Mouse (Mus musculus): ENCODE results near the gene Slc25a33. TPM values are rescaled to one million over a fixed set of nuclear protein-coding genes. Genes with fewer than 3 reads are reported as not detected.

Gene Slc25a33
- total and polyA plus RNA-seq, 2 experiments from 2014 or later: 20.4 to 39.6 TPM

DNA sequence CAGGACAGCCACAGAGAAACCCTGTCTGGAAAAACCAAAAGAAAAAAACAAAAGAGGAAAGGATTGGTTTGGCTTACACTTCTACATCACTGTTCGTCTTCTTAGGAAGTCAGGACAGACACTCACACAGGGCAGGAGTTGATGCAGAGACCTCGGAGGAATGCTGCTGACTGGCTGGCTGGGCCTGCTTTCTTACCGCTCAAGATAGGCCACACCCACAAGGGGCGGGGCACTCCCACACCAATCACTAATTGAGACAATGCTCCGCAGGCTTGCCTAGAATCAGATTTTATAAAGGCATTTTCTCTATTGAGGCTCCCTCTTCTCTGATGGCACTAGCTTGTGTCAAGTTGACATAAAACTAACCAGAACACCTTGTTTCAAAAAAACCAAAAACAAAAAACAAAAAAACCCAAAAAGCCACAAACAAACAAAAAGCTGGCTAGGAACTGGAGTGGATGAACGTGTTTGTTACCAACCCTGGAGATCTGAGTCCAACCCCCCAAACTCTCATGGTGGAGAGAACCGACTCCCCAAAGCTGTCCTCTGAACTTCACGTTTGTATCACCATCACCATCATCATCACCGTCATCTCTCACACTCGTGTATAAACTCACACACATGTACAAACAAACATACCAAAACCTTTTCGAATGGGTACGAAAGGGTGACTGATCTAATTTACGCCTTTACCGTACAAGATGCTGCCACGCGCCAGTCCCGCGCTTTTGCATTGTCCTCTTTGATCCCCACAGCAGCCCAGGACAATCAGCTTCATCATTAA lies 72.5 kb downstream of the Slc25a33 start:
- Histone ChIP-seq H3K4me3 (ENCODE audit: low read length) (no peak overlapping the region), H3K36me3 (ENCODE audit: insufficient read depth, low read length) (no peaks in the 10 kb centered on the region), H3K9me3 (ENCODE audit: low read length) (no peaks in the 10 kb centered on the region), H3K27ac (no peak overlapping the region), H3K4me2 (ENCODE audit: low read depth, low read length) (no peak overlapping the region), H3K4me1 (ENCODE audit: insufficient read depth, low read length) (peaks cover 7% of the 10 kb centered on the region), H3K27me3 (ENCODE audit: insufficient read depth, low read length) (peaks cover 5% of the 10 kb centered on the region; the same call in 1 of the 2 replicates), H3K9ac (replicated peaks; ENCODE audit: low read length) (no peak overlapping the region)
- no peak for TF ChIP-seq CTCF (IDR thresholded peaks at IDR 0.05; ENCODE audit: low read depth)
- DNase-seq (ENCODE audit: low spot score) (no peak), ATAC-seq (no peak)
- WGBS: 63% methylated on average over 18 of the region's 18 CpGs

DNA sequence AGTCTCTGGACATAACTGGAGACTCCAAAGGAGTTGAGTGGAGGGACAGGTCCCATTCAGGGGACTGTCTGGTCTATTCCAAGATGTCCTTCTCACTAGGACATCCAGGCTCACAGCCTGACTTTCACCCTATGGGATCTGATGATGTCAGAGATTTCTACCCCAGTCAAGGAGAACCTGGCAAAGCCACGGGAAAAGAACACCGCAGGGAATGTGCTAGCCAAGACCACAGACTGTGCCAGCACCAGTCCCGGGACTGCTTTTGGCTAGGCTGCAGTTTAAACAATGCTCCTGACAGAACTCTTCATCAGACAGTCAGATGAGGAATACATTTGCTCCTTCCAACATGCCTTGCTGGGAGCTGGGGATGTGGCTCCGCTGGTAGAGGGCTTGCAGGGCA lies 74.1 kb downstream of the Slc25a33 start:
- Histone ChIP-seq H3K9me3 (ENCODE audit: low read length) (no peaks in the 10 kb centered on the region), H3K27ac (no peak overlapping the region), H3K27me3 (ENCODE audit: insufficient read depth, low read length) (peaks cover 5% of the 10 kb centered on the region; the same call in 1 of the 2 replicates), H3K4me1 (ENCODE audit: insufficient read depth, low read length) (peaks cover 11% of the 10 kb centered on the region), H3K4me2 (ENCODE audit: low read depth, low read length) (no peak overlapping the region), H3K4me3 (ENCODE audit: low read length) (no peak overlapping the region), H3K9ac (replicated peaks; ENCODE audit: low read length) (no peak overlapping the region), H3K36me3 (ENCODE audit: insufficient read depth, low read length) (no peaks in the 10 kb centered on the region)
- no peak for TF ChIP-seq CTCF (IDR thresholded peaks at IDR 0.05; ENCODE audit: low read depth)
- DNase-seq (ENCODE audit: low spot score): no peak
- 45% methylated on average over 4 of the region's 4 CpGs for WGBS
- no peak for ATAC-seq

DNA sequence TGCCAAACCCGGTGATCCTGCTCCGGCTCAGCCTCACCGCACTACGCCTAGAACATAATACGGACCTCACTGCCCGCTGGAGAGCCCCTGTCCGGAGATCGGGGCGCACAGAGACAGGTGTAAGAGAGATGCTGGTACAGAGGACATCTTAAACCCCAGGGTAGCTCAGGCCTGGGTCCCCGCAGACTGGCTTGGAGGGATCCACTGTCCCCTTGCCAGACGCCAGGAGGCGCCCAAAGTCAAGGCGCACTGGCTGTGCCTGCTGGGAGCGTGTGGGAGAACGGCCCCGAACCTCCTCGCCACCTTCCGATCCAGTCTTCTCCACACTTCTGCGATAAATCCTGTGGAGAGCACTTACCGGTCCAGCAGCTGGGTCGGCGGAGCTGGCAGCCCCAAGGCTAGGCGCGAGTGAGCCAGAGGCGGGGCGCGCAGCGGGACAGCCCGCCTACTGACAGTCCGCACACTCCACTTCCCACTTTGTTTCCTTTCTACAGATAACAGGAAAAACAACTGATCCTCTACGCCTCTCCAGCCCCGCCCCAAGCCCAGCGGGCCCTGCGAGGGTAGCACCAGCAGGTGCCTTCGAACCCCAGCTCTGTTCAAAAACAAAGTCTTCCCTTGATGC lies 75.8 kb downstream of the Slc25a33 start:
- H3K27me3 ChIP-seq (ENCODE audit: insufficient read depth, low read length): peaks cover 5% of the 10 kb centered on the region; the same call in 1 of the 2 replicates

DNA sequence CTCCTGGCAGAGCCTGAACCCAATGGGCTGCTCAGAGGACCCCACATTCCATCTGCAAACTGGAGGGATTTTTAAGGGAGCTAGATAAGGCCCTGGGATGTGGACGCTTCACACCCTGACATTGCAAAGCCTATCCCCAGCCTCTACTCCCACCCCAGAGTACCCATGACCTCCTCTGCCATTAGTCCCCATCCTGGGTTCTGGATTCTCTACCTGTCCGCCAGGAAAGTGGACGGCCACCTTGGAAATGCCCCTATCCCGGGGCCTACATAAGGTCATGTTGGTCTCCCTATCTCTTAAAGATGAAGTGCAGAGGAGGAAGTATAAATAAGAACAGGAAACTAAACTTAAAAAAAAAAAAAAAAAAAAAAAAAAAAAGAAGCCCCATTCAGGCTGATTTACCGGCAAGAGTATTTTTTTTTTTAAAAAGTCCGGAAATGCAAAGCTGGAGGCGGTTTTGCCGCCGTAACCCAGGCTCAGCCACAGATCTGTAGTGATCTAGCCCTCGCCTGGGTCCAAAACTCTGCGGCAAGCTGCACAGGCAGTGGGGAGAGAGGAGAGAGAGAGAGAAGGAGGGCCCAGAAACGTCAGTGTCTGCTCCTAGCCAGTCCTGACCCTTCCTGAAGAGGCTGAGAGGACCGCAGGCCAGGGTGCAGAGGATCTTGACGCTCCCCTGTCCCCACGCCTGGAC lies 76.4 kb downstream of the Slc25a33 start:
- no peaks in the 10 kb centered on the region for H3K9me3 ChIP-seq (ENCODE audit: low read length)
- peak overlapping the region; percentile 39 for H3K4me3 ChIP-seq (ENCODE audit: low read length)
- no peak overlapping the region for H3K27ac ChIP-seq
- H3K36me3 ChIP-seq (ENCODE audit: insufficient read depth, low read length): no peaks in the 10 kb centered on the region
- peak overlapping the region; percentile 70 for H3K4me2 ChIP-seq (ENCODE audit: low read depth, low read length)
- H3K4me1 ChIP-seq (ENCODE audit: insufficient read depth, low read length): peaks cover 11% of the 10 kb centered on the region
- no peak for DNase-seq (ENCODE audit: low spot score)
- WGBS: 22% methylated on average over 15 of the region's 15 CpGs
- ATAC-seq: peak; percentile 30; the same call in 1 of the 2 replicates
- H3K9ac ChIP-seq (replicated peaks; ENCODE audit: low read length): no peak overlapping the region
- H3K27me3 ChIP-seq (ENCODE audit: insufficient read depth, low read length): peaks cover 5% of the 10 kb centered on the region; the same call in 1 of the 2 replicates
- no peak for TF ChIP-seq CTCF (IDR thresholded peaks at IDR 0.05; ENCODE audit: low read depth)

More for the DNA sequence above, 75.8 kb downstream of the Slc25a33 start:
- peak overlapping the region; percentile 48 for H3K9ac ChIP-seq (replicated peaks; ENCODE audit: low read length)
- peak overlapping the region; percentile 70 for H3K4me2 ChIP-seq (ENCODE audit: low read depth, low read length)
- DNase-seq (ENCODE audit: low spot score) (peak; percentile 67), ATAC-seq (peak; percentile 69)
- 2% methylated on average over 35 of the region's 35 CpGs for WGBS
- no peak overlapping the region; the same call in 1 of the 2 replicates for H3K27ac ChIP-seq
- peaks cover 11% of the 10 kb centered on the region for H3K4me1 ChIP-seq (ENCODE audit: insufficient read depth, low read length)
- H3K9me3 ChIP-seq (ENCODE audit: low read length): no peaks in the 10 kb centered on the region
- no peaks in the 10 kb centered on the region for H3K36me3 ChIP-seq (ENCODE audit: insufficient read depth, low read length)
- peak; percentile 71 for TF ChIP-seq CTCF (IDR thresholded peaks at IDR 0.05; ENCODE audit: low read depth)
- peak overlapping the region; percentile 39 for H3K4me3 ChIP-seq (ENCODE audit: low read length)

DNA sequence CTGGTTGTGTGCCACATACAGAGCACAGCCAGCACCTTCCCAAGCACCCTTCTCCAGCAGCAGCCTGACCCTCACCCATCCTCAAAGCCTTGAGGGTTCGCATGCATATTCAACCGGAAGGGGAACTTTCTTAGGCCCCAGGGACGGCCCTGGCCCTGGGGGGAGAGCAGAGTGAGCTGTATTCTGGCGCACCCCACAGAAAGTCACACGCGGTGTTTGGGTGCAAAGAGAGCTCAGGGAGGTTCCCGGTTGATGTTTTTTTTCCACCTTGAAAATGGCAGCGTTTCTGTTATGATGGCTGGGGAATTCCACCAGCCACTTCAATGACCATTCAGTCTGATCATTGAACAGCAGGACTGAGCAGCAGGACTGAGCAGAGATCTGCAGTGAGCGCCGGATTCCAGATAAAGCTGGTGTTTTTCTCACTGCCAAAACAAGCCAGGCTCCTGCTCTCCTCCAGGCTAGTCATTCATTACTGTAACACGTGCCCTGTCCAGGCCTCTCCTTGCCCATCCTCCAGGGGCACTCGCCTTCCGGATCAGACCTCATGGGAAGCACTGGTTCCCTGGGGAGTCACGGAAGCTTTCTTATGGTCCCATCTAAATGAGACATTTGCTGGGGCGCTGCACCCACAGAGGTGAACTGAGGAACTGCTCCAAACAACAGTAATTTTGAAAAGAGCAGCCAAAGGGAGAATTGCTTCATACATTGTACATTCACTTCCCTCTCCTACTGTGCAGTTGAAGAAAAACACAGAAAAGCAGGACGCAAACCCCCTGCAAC lies 77.7 kb downstream of the Slc25a33 start:
- peak; percentile 55 for DNase-seq (ENCODE audit: low spot score)
- Histone ChIP-seq H3K4me1 (ENCODE audit: insufficient read depth, low read length) (peaks cover 11% of the 10 kb centered on the region), H3K4me2 (ENCODE audit: low read depth, low read length) (no peak overlapping the region), H3K36me3 (ENCODE audit: insufficient read depth, low read length) (no peaks in the 10 kb centered on the region), H3K27ac (no peak overlapping the region), H3K27me3 (ENCODE audit: insufficient read depth, low read length) (peaks cover 5% of the 10 kb centered on the region; the same call in 1 of the 2 replicates), H3K9me3 (ENCODE audit: low read length) (no peaks in the 10 kb centered on the region), H3K9ac (replicated peaks; ENCODE audit: low read length) (no peak overlapping the region), H3K4me3 (ENCODE audit: low read length) (no peak overlapping the region)
- ATAC-seq: peak; percentile 73
- TF ChIP-seq CTCF (IDR thresholded peaks at IDR 0.05; ENCODE audit: low read depth): peak; percentile 34; the same call in 1 of the 2 replicates
- 24% methylated on average over 16 of the region's 16 CpGs for whole genome bisulfite sequencing

Small RNA genes lying within 50 kb of the gene (microRNA-seq; reads per million reads assigned to microRNA genes)
- 0 reads per million in 2 experiments for gene Gm47301

Other genes starting within 250 kb of the Slc25a33 start
- gene Clstn1, start 187.8 kb downstream of the Slc25a33 start, total RNA-seq (2014; rRNA removed): 590 and 603 TPM in 2 replicates
- 193 and 206 TPM in 2 replicates for gene Clstn1, start 187.8 kb downstream of the Slc25a33 start, polyA plus RNA-seq (2015; fragmentation: Nextera tagmentation; extraction: Ambion mirVana)
- 17.4 and 20.8 TPM in 2 replicates for gene Pik3cd, start 71.7 kb downstream of the Slc25a33 start, total RNA-seq (2014; rRNA removed)
- 9.2 and 10.1 TPM in 2 replicates for gene Pik3cd, start 71.7 kb downstream of the Slc25a33 start, polyA plus RNA-seq (2015; fragmentation: Nextera tagmentation; extraction: Ambion mirVana)
- gene Tmem201, start 36.2 kb downstream of the Slc25a33 start, total RNA-seq (2014; rRNA removed): 69.8 and 80.2 TPM in 2 replicates
- 41.2 and 44.7 TPM in 2 replicates for gene Tmem201, start 36.2 kb downstream of the Slc25a33 start, polyA plus RNA-seq (2015; fragmentation: Nextera tagmentation; extraction: Ambion mirVana)
- gene Spsb1, start 180.8 kb upstream of the Slc25a33 start, total RNA-seq (2014; rRNA removed): 13.7 and 18.4 TPM in 2 replicates
- 8.9 and 9.2 TPM in 2 replicates for gene Spsb1, start 180.8 kb upstream of the Slc25a33 start, polyA plus RNA-seq (2015; fragmentation: Nextera tagmentation; extraction: Ambion mirVana)
- gene H6pd, start 234.7 kb upstream of the Slc25a33 start, total RNA-seq (2014; rRNA removed): 15.0 and 16.9 TPM in 2 replicates
- 3.0 and 3.4 TPM in 2 replicates for gene H6pd, start 234.7 kb upstream of the Slc25a33 start, polyA plus RNA-seq (2015; fragmentation: Nextera tagmentation; extraction: Ambion mirVana)

Data from hindbrain, postnatal 0 days (tissue).